Mouse (Mus musculus) retina, adult 2 months (tissue): ENCODE data around the gene Atg10.

Source experiments
- DNase-seq: peaks from one replicate; pipeline ENCODE4 v3.0.0-alpha.2; 2012; ENCODE audit warnings: low read depth, low spot score

Gene Atg10

GRCm38 (mm10) chr13:91118156-91118555 lies 105.6 kb downstream of the Atg10 start:
- no peak for DNase-seq

DNA sequence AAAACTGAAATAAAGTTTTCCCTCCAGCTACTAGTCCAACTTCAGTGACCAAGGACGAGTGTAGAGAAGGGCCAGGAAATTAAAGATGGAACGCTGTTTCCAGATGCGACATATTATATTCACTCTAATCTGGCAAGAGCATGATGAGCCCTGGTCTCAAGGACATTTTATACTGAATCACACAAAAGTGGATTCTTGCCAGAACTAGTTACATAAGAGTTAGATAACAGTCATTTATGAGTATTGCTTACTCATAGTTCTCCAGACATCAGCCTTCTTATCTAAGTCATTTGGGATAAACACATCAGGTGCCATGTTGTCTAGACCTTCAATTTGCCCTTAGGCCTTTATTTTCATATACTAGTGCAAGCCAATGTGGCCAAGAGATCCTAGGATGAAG lies 108.9 kb downstream of the Atg10 start:
- no peak for DNase-seq

DNA sequence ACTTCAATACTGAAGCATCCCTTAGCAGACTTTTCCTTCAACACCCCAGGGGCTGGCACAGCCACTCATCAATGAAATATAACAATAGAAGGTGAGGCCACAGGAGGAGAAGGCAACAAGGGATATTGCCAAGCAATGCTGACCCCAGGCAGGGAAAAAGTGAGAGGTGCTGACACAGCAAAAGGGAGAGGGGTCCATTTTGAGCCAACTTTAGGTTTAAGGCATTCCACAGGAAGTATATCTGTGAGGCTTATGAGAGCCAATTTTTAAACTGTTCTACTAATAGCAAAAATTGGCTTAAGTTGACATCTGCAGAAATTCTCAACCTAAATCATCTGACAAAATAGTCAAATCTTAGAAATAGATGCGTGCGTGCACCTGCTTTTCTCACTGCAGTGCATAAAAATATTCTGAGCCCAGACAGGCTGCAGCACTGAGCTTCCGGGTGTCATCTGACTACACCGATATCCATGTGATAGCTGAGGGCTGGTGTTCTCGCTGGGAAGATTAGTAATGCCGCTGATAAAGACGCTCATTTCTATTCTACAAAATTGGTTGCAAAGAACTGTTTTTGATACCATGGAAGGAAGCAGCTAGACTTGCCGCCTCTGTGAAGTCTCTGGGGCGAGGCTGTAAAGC lies 116.3 kb downstream of the Atg10 start:
- DNase-seq: no peak

- no peak for DNase-seq
These were observed 121.5 kb downstream of the Atg10 start for GRCm38 (mm10) chr13:91102238-91102637.

GRCm38 (mm10) chr13:91100417-91100816 lies 123.4 kb downstream of the Atg10 start:
- no peak for DNase-seq

GRCm38 (mm10) chr13:91094851-91095250 lies 128.9 kb downstream of the Atg10 start:
- no peak for DNase-seq

DNA sequence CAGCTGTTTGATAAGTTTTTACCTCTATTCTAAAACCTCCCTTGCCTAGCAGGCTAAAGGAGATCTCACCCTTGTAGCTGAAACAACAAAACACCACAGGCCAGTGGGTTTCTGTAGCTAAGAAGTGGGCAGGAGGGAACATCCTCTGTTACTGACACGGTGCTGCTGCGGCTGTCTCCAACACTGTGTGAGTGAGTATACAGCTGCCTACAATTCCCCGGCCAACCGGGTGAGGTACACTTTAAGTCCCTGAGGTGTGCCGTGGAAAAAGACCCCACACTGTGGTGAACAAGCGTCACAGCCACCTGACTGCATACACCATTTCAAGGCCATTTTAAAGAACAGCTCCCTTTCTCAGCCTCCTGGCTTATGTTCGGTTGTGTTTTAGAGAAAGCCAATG lies 129.6 kb downstream of the Atg10 start:
- no peak for DNase-seq

- no peak for DNase-seq
These were observed 130.2 kb downstream of the Atg10 start for GRCm38 (mm10) chr13:91093610-91094009.

DNA sequence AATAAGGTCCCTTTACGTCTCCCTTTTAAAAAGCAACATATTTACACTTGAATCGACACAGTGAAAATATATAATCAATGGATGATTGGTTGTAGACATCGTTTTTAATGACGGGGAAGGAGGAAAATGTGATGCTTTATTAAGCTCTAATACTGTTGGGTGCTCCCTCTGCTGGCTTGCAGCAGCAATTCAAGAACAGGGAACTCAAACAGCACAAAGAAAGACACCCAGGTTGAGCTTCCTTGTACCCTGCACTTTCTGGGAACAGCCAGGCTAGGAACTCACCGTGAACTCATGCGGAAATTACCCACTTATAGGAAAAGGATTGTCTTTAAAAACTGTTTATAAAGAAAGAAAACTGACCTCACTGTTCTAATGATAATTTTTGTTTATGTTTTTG lies 130.6 kb downstream of the Atg10 start:
- peak; percentile 22 for DNase-seq

DNA sequence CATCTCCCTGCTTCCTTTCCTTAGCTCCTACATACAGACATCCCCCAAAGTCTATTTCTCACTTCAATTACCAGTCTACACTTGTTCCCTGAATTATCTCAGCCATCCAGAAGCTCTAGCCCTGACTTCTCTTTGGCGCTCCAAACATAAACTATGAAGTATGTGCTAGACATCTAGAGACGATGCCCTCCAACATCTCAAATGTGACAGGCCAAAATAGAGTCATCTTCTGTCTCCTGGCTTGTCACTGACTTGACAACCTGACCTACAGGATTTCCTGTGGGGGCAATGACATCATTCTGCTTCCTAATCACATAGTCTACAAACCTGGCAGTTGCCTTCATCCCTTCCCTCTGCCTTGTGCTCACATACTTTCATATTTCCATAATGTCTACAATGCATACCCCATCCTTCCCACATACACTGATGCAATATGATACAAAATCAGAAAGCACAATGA lies 132.0 kb downstream of the Atg10 start:
- no peak for DNase-seq

GRCm38 (mm10) chr13:91090861-91091730 lies 132.7 kb downstream of the Atg10 start:
- no peak for DNase-seq

GRCm38 (mm10) chr13:91086361-91086900 lies 137.3 kb downstream of the Atg10 start:
- DNase-seq: no peak

GRCm38 (mm10) chr13:91072351-91072750 lies 151.4 kb downstream of the Atg10 start:
- DNase-seq: no peak

- no peak for DNase-seq
These were observed 162.9 kb downstream of the Atg10 start for GRCm38 (mm10) chr13:91060871-91061270.

GRCm38 (mm10) chr13:91048171-91048570 lies 175.6 kb downstream of the Atg10 start:
- DNase-seq: no peak

DNA sequence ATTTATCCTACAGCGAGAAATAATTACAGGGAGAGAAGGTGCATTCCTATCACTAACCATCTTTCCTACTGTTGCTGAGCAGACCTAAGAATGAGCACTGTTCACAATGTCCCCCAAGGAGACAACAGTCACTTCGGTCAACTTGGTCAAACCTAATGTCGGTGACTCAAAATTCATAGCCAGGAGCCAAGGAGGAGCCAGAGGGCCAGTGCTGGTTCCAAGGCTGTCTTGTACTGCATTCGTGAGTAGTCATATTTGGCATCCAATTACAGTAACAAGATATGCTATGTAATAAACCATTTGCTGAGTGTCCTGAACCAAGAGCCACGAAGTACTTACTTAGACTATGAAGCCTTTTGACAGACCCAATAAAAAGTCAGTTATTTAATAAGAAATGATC lies 176.9 kb downstream of the Atg10 start:
- DNase-seq: no peak

DNA sequence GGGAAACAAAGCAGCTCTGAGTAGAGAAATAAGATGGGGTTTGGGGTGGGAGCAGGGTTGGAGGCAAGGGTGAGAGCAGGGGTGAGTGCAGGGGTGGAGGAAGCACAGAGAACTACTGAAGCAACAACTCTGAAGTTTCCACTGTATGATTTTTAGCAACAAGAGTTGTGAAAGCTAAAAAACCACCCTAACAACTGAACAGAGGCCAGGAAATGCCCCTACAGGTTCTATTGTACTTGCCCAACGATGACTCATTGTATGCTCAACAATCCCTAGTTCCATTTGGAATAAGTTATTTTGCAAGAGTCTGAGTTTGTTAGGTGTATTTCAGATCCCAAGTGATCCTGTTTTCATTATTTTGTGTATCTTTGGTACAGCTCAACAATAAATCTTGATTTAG lies 182.5 kb downstream of the Atg10 start:
- DNase-seq: no peak

- no peak for DNase-seq
These were observed 183.3 kb downstream of the Atg10 start for GRCm38 (mm10) chr13:91040421-91040820.

GRCm38 (mm10) chr13:91039201-91039807 lies 184.5 kb downstream of the Atg10 start:
- DNase-seq: peak; percentile 36

- DNase-seq: no peak
These were observed 185.1 kb downstream of the Atg10 start for GRCm38 (mm10) chr13:91038636-91039035.

DNA sequence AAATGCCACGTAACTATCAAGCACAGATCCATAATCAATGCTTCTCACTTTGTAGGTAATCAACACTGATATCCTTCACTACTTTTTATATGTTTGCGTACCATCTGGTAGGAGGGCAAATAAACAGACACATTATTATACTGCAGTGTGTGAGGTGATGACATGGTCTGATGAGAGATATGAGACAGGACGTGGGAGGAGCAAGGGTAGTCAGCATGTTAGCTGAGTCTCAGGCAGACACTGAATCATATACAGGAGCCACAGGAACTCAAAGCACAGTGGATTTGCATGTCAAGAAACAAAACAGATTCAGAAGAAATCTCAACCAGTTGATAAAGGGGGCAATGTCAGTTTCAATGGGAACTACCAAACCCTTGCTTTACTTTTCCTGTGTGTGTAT lies 185.7 kb downstream of the Atg10 start:
- no peak for DNase-seq

GRCm38 (mm10) chr13:91037405-91037804 lies 186.4 kb downstream of the Atg10 start:
- DNase-seq: no peak
